Mouse (Mus musculus) spleen, postnatal 4 days (tissue): Measurements from ENCODE around the gene Foxa1.

Experiments used
- DNase-seq, 2 experiments: peaks; one replicate each; pipeline ENCODE4 v3.0.0; 2022; ENCODE audit warnings: low spot score in 2 of 2

Foxa1 gene

DNA sequence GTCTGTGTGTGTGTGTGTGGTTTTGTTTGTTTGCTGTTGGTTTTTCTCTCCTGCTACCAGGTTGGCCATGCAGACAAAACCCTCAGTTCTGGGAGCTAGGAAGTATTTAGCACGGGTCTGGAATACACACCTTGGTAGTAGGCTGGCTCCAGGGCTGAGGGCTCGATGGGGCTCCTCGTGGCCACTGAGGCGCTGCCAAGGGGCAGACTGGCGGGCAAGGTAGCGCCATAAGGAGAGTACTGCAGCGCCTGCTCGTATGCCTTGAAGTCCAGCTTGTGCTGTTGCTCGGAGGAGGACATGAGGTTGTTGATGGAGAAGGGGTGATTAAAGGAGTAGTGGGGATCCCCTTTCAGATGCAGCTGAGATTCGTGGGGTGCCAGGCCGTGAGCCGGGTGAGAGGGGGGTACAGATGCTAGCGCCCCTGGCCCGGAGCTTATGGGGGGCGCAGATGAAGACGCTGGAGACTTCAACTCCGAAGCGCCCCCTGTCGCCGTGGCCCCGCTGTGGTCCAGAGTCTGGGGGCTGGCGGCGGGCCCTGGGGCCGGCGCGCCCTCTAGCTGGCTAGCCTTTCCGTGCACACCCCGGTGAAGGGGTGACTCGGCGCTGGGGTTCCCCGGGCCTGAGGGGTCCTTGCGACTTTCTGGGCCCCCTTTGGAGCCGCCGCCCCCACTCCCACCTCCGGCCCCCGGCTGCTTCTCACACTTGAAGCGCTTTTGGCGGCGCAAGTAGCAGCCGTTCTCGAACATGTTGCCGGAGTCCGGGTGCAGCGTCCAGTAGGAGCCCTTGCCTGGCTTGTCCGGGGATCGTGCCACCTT is 4.6 kb downstream of the Foxa1 start:
- DNase-seq = peak in 1 of 2 experiments; percentile 61

DNA sequence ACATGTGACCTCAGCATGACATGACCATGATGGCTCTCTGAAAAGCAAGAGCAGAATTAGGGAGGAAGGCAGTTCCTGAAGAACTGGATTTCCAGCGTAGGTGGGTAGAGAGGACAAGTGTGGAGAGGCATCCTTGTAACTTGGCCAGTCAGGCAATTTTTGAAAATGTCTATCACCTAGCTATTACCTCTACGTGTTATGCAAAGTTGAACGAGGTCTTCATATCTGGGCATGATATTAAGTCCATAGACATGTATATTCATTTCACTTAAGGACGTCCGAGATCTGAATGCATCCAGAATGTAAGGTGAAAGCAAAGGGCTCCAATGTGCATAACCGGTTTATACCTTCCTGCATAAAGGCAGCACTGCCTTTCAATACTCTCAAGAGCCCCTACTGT is 5.6 kb downstream of the Foxa1 start:
- no peak for DNase-seq

DNA sequence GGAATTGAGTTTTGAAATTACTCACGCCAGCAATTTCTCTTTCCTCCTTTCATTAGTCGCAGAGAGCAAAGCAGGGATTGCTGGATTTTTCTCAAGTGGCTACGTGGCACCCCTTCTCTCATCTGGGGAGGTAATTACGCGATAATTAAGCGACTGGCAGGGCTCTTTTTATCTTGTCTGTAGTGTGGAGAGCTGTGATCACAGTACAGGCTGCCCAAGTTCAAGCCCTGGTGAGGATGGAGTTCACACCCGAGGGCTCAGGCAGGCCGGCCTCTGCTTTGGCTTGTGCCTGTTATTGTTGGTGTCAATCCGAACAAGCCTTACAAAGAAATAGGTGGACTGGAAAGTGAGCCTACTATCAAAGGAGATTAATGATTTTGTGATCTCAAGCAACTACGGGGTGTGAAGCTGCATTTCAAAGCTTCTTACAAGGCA is 7.1 kb downstream of the Foxa1 start:
- DNase-seq = no peak

DNA sequence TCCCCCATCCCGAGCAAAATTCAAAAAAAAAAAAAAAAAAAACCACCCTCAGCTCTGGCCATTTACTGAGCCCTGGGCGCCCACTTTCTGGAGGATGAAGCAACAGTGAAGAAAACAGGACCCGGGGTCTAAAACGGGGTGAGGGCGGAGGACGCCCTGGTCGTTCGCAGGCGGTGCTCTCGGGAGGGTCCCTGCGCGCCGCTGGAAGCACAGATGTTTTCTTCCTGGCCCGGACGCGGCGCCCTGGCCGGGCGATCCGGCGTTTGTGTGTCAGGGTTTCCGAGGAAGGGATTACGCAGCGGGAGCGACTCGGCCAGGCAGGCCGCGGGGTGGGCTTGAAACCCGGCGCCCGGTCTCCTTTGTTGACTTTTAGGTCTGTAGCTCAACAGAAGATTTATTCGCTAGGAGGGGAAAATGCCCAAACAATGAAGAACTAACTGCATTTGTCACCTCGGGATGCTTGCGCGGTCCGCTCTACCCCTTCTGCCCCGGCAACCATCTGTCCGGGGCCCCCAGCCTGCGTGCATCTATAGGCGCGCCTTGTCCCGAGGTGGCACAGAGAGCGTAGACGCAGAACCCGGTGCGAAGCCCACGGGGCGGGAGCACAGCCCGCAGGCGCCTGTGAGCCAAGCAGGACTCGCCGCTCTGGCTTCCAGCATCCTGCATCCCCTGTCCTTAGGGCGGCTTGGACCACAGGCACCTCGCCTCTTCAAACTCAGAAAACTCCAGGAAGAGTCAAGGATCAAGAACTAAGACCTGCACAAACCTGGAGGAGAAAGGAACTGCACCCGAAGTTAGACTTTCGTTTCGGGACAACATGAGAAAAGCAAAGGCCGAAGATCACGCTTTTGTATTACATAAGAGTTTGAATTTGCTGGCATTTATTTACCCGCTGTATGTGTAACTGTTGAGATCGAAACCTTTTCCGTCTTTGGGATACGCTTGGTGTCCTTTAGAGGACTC is 7.8 kb downstream of the Foxa1 start:
- no peak for DNase-seq

DNA sequence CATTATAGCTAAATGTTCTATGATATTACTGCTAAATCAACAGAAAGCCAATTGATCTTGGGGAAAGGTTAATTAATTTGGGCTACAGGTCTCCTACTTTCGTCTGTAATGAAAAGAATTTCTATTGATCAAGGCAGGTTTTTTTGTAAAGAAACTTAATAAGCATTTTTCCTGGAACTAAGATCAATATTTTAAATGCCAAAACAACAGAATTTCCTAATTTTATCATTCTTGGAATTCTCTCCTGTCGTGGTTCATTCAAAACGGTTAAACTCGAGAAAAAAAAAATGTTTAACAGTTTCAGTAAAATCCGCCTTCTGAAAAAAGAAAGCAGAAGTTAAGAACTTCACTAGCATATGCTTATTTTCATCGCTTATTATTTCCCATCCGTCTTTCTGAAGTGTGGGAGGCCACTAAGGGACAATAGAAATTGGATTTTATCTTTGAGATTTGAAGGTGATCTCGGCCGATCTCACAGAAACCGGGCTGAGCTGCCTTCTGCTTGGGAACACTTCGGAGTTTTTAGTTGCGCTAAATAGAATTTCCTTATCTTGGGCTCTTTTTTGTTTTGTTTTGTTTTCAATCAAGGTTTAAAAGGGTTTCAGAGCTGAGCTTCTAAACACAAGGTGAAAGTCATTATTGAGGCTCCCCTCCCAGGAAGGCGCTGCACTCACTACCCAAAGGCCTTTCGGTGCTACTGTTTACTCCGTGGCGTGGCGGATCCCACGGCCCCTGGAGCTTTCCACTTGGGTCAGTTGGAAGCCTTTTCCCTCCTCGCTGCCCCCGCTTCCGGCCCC is 8.7 kb downstream of the Foxa1 start:
- DNase-seq = no peak

DNA sequence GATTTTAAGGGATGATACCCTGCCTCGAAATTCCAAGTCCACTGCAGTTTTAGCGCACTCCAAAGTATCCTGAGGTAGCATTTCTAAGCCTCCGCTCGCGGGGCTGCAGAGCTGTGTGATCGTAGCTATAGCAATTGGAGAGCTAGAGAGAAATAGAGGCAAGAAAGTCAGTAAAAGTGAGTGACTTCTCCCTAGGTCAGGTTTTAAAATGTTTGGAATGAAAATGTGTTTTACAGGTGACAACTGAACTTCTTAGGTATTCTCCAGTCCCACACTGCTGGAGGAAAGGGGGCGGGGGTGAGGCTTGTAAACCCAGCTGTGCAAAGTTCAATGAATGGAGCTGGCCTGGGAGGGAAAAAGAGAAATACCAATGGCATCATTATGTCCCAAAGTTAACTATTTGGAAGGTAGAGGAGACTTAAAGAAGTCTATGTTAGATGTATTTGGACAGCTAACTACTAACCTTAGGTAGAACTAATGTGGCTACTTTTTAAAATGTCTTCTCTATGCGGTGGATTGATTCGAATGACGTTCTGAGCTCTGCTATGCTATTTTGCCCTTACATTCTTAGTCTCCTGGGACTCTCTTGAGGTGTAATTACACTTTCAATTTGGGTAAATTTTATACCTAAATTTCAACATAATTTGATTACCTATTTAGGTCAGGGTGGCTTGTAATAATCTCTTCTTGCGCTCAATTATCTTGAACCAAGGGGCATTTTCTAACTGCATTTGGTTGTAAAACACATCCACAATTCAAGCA is 9.6 kb downstream of the Foxa1 start:
- no peak for DNase-seq

DNA sequence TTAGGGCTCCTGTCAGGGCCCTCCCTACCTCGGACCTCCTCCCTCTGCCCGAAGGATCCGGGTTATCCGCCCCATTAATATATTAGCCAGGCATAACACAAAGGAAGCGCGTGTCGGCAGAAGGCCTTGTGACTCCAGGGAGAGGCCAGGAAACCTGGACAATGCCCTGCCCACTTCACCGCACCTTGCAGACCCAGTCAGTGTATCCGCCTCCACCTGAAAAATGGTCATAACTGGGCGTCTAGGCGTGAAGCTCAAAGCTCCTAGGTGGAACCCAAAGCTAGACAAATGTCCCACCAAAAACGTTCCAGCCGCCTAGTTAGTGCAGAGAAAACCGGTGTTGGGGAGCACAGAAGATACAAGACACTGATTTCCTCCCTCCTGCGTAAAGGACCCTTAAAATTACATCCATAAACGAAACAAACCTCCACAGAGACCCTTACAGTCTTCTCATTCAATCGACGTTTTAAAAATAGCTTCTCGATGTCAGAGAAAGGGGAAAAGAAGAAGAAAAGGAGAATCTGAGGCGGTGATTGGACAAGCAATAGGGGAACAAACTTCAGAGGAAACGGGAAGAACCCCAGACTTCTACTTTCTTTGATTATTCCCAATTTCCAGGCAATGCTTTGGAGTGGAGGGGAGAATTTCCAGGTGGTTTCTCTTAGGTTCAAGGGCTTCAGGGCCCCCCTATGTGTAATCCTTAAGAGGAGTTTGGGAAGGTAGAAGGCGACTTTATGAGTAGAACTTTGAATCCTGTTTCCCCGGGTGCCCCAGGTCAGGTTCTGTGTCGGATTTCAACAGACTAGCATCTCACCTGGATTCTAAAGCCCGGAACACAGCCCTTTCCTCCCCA is 10.4 kb downstream of the Foxa1 start:
- DNase-seq = no peak

DNA sequence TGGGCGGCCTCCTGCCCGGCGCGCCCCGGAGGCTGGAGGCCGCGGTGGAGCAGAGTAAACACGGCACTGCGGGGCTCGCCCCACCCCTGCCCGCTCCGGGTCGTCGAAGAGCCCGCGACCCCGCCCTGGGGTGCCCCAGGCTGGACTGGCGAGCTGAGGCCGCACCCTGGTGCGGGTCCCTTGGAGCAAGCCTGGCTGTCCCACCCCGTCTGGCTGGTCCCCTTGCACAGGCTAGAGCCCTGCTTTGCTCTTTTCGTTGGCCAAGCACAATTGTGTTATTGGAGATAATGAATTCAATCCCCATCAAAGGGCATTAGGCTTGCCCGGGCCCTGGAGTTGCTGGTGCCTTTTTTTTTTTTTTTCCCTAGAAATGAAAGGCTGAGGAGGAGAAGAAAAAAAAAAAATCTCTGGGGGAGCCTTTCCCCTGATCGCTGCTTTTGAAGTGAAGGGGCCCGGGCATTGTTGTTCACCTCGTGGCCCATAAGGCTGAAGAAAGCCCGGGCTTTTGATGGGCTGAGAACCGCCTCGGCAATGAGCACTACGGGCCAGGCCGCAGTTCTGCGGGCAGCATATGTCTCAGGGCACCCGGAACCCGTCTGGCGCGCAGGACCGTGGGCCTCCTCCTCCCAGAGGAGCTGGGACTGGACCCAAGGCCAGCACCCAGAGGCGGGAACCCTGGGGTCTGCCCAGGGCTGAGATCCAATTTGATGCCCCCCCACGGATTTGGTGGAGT is 11.7 kb downstream of the Foxa1 start:
- no peak for DNase-seq

DNA sequence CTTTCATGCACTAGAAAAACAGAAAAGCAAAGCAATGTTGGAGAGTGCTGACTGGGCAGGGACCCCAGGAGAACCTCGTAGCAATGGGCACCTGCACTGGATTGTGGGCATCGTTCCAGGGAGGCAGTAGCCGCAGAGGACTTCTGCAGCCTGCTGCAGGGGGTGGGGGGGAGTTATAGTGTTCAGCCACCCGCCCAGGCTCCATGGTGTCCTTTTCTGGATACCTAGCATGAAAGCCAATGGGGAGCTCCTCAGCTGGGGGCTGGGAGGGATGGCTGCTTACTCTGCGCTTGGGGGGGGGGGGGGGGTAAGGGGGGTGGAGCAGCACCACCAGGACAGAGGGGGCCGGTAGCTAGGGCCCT is 12.2 kb downstream of the Foxa1 start:
- DNase-seq = no peak

DNA sequence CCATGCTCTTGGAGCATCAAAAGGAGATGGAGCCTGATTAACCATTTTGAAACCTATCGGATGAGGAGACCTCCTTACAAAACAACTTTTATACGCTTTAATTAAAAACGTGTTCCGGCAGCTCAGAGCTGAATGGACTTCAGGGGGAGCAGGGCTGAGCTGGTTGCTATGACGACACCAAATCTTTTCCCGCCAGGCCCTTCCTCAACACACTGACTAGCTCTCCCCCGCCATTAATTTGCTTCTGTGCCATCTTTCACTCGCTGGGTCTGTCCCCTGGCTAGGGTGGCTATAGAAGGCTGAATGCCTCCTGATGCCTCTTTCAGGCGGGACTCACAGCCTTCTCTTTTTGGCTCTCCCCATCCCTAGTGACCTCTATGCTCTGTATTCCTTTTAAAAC is 16.2 kb downstream of the Foxa1 start:
- DNase-seq = no peak

DNA sequence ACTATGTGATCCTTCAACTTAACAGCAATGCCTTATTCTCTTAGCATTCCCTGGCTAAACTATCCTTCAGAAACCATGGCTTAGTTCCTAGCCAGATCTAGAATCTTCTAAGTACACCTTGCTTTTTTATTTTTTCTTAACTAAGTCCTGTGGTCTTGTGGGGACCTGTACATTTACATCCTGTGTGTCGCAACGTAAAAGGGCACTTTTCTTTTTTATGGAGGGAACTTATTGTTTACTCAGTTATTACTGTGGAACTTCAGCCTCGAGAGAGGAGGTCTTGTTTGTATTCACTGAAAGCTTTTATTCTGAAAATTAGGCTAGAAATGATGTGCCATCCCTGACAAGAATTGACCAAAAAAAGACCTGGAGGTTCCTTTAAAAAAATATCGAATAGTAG is 18.4 kb downstream of the Foxa1 start:
- DNase-seq = no peak

DNA sequence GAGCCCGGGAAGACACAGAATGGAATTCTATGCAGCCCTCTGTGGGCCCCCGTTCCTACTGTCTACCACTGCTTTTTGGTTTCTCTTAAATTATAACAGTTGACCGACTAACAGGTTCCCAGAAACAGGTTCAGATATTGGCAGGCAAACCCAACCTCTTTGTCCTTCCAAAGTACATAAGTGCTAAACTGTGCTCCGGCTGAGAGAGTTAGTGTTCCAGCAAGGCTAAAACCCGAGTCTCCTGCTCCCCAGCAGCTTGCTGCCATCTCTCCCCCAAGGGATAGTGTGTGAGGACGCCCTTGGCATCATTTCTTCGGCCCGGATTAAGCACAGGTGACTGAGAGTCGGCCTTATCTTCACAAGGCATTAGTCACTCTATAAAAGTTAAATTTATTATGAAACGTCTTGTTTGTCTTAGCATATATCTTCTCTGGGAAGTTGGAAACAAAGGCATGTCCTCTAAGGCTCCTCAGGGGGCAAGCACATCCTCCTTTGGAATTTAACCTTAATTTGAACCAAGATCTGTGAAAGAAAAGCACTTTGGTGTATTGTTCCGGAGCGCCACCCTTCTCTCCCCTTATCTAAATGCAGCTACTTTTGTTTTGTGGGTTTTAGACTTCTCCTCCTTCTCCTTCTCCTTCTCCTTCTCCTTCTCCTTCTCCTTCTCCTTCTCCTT is 30.9 kb downstream of the Foxa1 start:
- DNase-seq = no peak

DNA sequence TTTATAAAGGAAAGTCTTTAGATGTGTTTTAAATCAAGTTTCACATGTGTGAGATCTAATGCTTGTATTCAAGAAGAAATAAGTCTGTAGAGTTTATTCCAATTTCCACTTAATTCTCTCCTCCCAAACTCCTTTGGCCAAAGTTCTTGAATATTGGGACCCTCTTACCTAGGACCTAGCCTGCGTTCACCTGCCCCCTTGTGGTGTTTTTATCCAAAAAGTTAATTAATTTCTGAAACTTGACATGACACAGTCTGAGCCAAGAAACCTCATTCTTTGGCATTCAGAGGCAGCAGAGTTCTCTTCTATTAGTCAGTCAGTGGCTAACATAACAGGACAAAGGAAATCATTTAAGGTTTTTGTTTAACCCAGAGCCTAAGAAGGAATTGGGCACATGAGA is 32.2 kb downstream of the Foxa1 start:
- no peak for DNase-seq

DNA sequence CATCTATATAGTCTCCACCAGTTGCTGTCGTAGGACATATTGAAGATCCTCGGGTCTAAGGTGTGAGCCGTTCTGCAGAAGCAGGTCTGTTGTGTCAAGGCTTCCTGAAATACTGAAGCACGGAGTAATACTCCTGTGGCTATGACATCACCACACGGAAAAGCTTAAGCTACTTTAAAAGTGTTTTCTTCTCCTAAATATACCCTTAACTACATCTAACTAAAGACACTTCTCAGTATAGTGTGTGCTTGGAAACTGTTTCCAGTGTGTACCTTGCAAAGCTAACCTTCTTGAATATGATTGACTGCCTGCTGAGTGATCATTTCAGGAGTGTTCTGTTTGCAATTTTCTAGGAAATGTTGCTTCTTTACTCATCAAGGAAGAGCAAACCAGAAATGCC is 35.2 kb downstream of the Foxa1 start:
- no peak for DNase-seq

DNA sequence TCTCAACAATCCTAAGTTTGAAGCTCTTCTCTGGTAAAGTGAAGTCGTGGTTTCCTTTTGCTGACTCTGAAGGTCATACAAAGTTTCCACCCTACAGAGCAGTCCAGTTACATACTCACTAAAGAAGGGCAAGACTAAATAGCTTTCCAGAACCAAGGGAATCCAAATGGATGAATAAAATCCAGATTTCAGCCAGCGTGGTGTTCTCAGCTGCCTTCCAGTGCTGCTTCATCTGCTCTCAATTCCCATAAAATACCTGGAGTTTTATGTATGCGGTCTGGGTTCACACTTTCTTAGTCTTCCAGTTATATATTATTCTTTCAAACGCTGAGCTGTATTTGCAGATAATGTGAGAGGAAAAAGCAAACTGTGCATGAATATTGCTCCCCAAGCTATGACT is 35.6 kb downstream of the Foxa1 start:
- no peak for DNase-seq

DNA sequence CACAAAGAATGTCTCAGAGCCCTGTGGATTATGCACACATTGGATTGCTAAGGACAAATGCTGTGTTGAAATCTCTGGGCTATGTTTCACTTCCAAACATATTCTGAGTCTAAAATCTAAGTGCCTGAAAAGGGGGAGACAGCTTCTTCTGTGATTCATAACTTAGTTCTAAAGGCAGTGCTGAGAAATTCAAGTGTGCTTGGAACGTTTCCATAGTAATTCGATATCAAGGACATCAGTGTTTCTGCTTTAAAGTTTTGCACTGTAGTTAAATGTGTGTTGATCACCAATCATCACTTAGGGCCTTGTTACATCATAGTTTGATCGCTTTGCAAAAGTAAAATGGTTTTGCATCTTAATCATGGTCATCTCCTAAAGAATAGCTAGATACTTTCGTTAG is 37.0 kb downstream of the Foxa1 start:
- DNase-seq = no peak

DNA sequence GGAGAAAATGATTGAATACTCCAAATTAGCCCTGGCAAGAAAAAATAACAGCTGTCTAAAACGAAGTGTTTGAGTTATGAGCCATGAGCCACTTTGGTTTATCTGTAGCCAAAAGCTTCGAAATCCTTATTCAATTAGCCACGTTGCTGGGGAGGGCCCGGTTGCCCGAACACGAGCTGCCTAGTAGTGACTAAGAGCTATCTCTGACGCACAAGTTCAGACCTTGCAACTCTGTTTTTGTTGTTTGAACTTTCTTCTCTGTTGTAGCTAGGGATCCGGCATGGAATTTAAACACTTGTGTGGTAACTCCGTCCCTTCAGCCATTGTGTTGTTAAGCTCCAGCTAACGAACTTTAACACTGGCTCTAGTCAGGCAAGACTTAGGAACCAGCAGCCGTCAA is 37.8 kb downstream of the Foxa1 start:
- no peak for DNase-seq

DNA sequence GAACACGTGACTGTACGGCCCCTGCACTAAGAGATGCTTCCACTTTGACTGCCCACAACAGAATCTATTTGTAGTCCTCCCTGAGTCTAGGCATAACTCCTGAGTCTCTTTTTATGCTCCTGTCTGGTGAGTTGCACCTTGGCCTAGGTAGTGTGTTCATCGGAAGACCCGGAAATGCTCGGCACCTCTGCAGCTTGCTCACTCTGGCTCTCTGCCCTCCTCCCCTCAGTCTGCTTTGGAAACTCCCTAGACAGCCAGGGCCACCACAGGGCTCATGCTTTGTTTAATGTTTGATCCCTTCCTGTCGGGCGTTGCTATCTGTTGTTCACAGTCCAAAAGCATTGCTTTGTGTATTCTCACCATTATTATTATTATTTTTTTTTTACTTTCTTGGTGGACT is 41.4 kb downstream of the Foxa1 start:
- DNase-seq = no peak

DNA sequence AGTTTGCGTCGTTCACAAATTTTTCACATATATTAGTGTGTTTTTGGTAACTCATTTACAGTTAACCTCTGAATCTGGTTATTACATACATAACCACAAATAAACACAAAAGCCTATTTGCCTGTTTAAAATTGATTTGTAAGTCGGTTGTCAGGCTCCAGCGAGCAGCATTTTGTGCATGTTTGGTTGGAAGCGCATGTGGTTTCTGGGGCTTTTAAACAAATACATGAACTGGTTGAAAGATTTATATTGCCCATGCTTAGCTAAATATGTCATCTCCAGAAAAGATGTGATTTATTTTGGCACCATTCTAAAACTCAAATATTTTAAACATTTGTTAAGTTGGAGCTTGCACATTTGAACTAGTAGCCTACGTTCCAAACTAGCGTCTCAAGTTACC is 46.5 kb downstream of the Foxa1 start:
- no peak for DNase-seq
